Mouse (Mus musculus): ENCODE results near the gene Mycn. TPM values are rescaled to one million over a fixed set of nuclear protein-coding genes. Genes with fewer than 3 reads are reported as not detected.

Gene Mycn
- total and polyA plus RNA-seq, 2 experiments: 0.54 to 0.65 TPM

GRCm38 (mm10) chr12:12920166-12921157 lies 21.3 kb downstream of the Mycn start:
- no peak for TF ChIP-seq CTCF (IDR thresholded peaks at IDR 0.05; ENCODE audit: low read depth, low read length)
- no peak for TF ChIP-seq POLR2A (IDR thresholded peaks at IDR 0.05; ENCODE audit: extremely low read depth, insufficient read depth, low read length)
- H3K4me3 ChIP-seq (ENCODE audit: insufficient read depth, low read depth, low read length): no peak overlapping the region
- H3K27ac ChIP-seq (replicated peaks; ENCODE audit: insufficient read depth, low read depth, low read length): no peak overlapping the region
- H3K36me3 ChIP-seq (ENCODE audit: control insufficient read depth, insufficient read depth, low read length): no peaks in the 10 kb centered on the region
- no peaks in the 10 kb centered on the region for H3K79me2 ChIP-seq (ENCODE audit: control insufficient read depth, insufficient read depth, low read length)
- H3K4me1 ChIP-seq (ENCODE audit: control insufficient read depth, insufficient read depth, low read length): no peaks in the 10 kb centered on the region
- 57% methylated on average over 12 of the region's 12 CpGs for WGBS
- H3K27me3 ChIP-seq (ENCODE audit: control insufficient read depth, insufficient read depth, low read length): no peaks in the 10 kb centered on the region
- no peak for DNase-seq (ENCODE audit: extremely low read depth, low read depth, low spot score)
- H3K9ac ChIP-seq (ENCODE audit: low read depth, low read length): no peak overlapping the region

DNA sequence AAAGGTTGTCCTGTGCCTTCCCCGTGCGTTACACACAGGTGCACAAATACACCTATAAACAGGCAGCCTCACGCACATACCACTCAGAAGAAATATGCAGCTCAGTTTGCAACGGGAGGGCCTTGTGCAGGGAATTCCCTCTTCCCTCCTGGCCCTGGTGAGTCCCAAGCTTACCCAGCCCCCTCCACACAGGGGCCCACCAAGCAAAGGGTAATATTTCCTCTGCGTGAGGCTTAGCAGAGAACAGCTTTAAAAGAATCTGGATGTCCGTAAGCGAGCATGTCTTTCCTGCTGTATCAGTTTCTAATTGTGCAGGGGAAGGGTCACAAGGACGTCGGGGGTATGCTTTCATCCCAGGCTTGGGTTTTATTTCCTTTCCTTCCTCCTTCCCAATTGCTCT lies 25.4 kb downstream of the Mycn start:
- H3K27ac ChIP-seq (replicated peaks; ENCODE audit: insufficient read depth, low read depth, low read length): no peak overlapping the region
- WGBS: 73% methylated on average over 9 of the region's 9 CpGs
- H3K4me3 ChIP-seq (ENCODE audit: insufficient read depth, low read depth, low read length): no peak overlapping the region
- no peaks in the 10 kb centered on the region for H3K27me3 ChIP-seq (ENCODE audit: control insufficient read depth, insufficient read depth, low read length)
- no peaks in the 10 kb centered on the region for H3K36me3 ChIP-seq (ENCODE audit: control insufficient read depth, insufficient read depth, low read length)
- no peak for DNase-seq (ENCODE audit: extremely low read depth, low read depth, low spot score)
- H3K79me2 ChIP-seq (ENCODE audit: control insufficient read depth, insufficient read depth, low read length): no peaks in the 10 kb centered on the region
- H3K9ac ChIP-seq (ENCODE audit: low read depth, low read length): no peak overlapping the region
- TF ChIP-seq POLR2A (IDR thresholded peaks at IDR 0.05; ENCODE audit: extremely low read depth, insufficient read depth, low read length) (no peak), CTCF (IDR thresholded peaks at IDR 0.05; ENCODE audit: low read depth, low read length) (no peak)
- H3K4me1 ChIP-seq (ENCODE audit: control insufficient read depth, insufficient read depth, low read length): no peaks in the 10 kb centered on the region

GRCm38 (mm10) chr12:12910356-12910979 lies 31.2 kb downstream of the Mycn start:
- TF ChIP-seq POLR2A (IDR thresholded peaks at IDR 0.05; ENCODE audit: extremely low read depth, insufficient read depth, low read length) (no peak), CTCF (IDR thresholded peaks at IDR 0.05; ENCODE audit: low read depth, low read length) (no peak)
- Histone ChIP-seq H3K4me3 (ENCODE audit: insufficient read depth, low read depth, low read length) (no peak overlapping the region), H3K9ac (ENCODE audit: low read depth, low read length) (no peak overlapping the region), H3K4me1 (ENCODE audit: control insufficient read depth, insufficient read depth, low read length) (no peaks in the 10 kb centered on the region; the same call in 1 of the 2 replicates), H3K27me3 (ENCODE audit: control insufficient read depth, insufficient read depth, low read length) (no peaks in the 10 kb centered on the region), H3K79me2 (ENCODE audit: control insufficient read depth, insufficient read depth, low read length) (no peaks in the 10 kb centered on the region), H3K36me3 (ENCODE audit: control insufficient read depth, insufficient read depth, low read length) (no peaks in the 10 kb centered on the region), H3K27ac (replicated peaks; ENCODE audit: insufficient read depth, low read depth, low read length) (no peak overlapping the region)
- WGBS: 38% methylated on average over 11 of the region's 11 CpGs
- DNase-seq (ENCODE audit: extremely low read depth, low read depth, low spot score): peak; percentile 50

DNA sequence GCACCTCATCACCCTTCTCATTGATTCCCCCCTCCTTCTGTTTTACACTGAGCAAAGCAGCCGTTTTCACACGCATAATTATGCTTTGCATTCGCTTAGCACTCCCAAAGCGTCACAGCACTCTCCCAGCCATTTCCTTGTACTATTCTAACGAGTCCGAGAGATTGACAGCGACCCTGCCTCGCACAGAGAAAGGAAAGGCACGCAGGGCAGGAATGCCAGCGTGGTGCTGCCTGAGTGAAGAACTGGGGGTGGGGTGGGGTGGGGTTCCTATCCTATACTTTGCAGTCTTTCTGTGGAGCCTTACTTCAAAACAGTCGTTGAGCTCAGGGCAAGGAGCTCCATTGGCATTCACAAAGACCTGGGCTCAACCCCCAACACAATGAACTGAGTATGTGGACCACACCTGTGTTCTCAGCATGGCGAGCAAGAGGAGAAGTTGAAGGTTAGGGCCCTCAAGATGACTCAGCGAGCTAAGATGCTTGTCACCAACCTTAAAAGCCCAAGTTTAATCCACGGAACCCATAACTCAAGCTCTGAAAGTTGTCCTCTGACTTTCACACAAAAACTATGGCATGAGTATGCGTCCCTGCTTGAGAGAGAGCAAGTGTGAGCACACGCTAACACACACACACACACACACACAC lies 32.0 kb downstream of the Mycn start:
- H3K4me3 ChIP-seq (ENCODE audit: insufficient read depth, low read depth, low read length): no peak overlapping the region
- DNase-seq (ENCODE audit: extremely low read depth, low read depth, low spot score): no peak
- no peak for TF ChIP-seq POLR2A (IDR thresholded peaks at IDR 0.05; ENCODE audit: extremely low read depth, insufficient read depth, low read length)
- no peak for TF ChIP-seq CTCF (IDR thresholded peaks at IDR 0.05; ENCODE audit: low read depth, low read length)
- no peak overlapping the region for H3K9ac ChIP-seq (ENCODE audit: low read depth, low read length)
- H3K4me1 ChIP-seq (ENCODE audit: control insufficient read depth, insufficient read depth, low read length): no peaks in the 10 kb centered on the region; the same call in 1 of the 2 replicates
- WGBS: 87% methylated on average over 16 of the region's 16 CpGs
- H3K36me3 ChIP-seq (ENCODE audit: control insufficient read depth, insufficient read depth, low read length): no peaks in the 10 kb centered on the region
- H3K27ac ChIP-seq (replicated peaks; ENCODE audit: insufficient read depth, low read depth, low read length): no peak overlapping the region
- H3K27me3 ChIP-seq (ENCODE audit: control insufficient read depth, insufficient read depth, low read length): no peaks in the 10 kb centered on the region
- no peaks in the 10 kb centered on the region for H3K79me2 ChIP-seq (ENCODE audit: control insufficient read depth, insufficient read depth, low read length)

GRCm38 (mm10) chr12:12906771-12907170 lies 34.9 kb downstream of the Mycn start:
- no peak overlapping the region for H3K27ac ChIP-seq (replicated peaks; ENCODE audit: insufficient read depth, low read depth, low read length)
- H3K4me3 ChIP-seq (ENCODE audit: insufficient read depth, low read depth, low read length): no peak overlapping the region
- no peak overlapping the region for H3K9ac ChIP-seq (ENCODE audit: low read depth, low read length)
- TF ChIP-seq CTCF (IDR thresholded peaks at IDR 0.05; ENCODE audit: low read depth, low read length) (no peak), POLR2A (IDR thresholded peaks at IDR 0.05; ENCODE audit: extremely low read depth, insufficient read depth, low read length) (no peak)
- H3K27me3 ChIP-seq (ENCODE audit: control insufficient read depth, insufficient read depth, low read length): no peaks in the 10 kb centered on the region
- H3K79me2 ChIP-seq (ENCODE audit: control insufficient read depth, insufficient read depth, low read length): no peaks in the 10 kb centered on the region
- DNase-seq (ENCODE audit: extremely low read depth, low read depth, low spot score): no peak
- no peaks in the 10 kb centered on the region for H3K36me3 ChIP-seq (ENCODE audit: control insufficient read depth, insufficient read depth, low read length)
- WGBS: 79% methylated on average over 6 of the region's 6 CpGs
- no peaks in the 10 kb centered on the region; the same call in 1 of the 2 replicates for H3K4me1 ChIP-seq (ENCODE audit: control insufficient read depth, insufficient read depth, low read length)

Data from liver, adult 2 months (tissue).